Mouse (Mus musculus) megakaryocyte, embryonic 14.5 days (primary cell): Measurements from ENCODE around the gene Plet1. TPM values are rescaled to one million over a fixed set of nuclear protein-coding genes. Genes with fewer than 3 reads are reported as not detected.
A peak's percentile ranks its signal among the peaks of the same experiment; 100 is the strongest.

Source experiments
- H3K27me3 ChIP-seq: replicated peaks from 2 replicates; pipeline ENCODE3; 2012; ENCODE audit warnings: inconsistent platforms
- H3K36me3 ChIP-seq: replicated peaks from 2 replicates; pipeline ENCODE3; 2012; ENCODE audit warnings: low read length, inconsistent platforms, mixed read lengths
- H3K4me1 ChIP-seq: 2 replicates; pipeline ENCODE4 v1.6.1; 2012; ENCODE audit warnings: inconsistent platforms
- H3K4me3 ChIP-seq: replicated peaks from 2 replicates; pipeline ENCODE3; 2012; ENCODE audit warnings: moderate library complexity, mild to moderate bottlenecking, inconsistent platforms
- H3K9me3 ChIP-seq: 2 replicates; pipeline ENCODE4 v1.6.1; 2012; ENCODE audit warnings: inconsistent platforms
- FLI1 ChIP-seq: IDR thresholded peaks from 2 replicates; pipeline ENCODE4 v1.6.1; 2012; ENCODE audit warnings: low read length, inconsistent platforms, mixed read lengths
- GATA1 ChIP-seq: IDR thresholded peaks from 3 replicates; pipeline ENCODE4 v1.6.1; 2012; ENCODE audit warnings: mixed read lengths, low read length, inconsistent platforms, borderline replicate concordance
- polyA plus RNA-seq: library from polyadenylated mRNA; stranded (reverse); fragments of >175 nt; gene quantifications from 2 replicates; pipeline ENCODE4 v1.2.3, GENCODE M21; 2012; ENCODE audit warnings: low replicate concordance; ENCODE audit not compliant: insufficient read depth

Plet1 gene
- polyA plus RNA-seq, 1 experiment = not detected

- Histone ChIP-seq H3K4me3 (peak overlapping the region; percentile 38), H3K27me3 (no peaks in the 10 kb centered on the region), H3K36me3 (no peaks in the 10 kb centered on the region), H3K4me1 (peaks cover 5% of the 10 kb centered on the region; the same call in 1 of the 2 replicates), H3K9me3 (no peaks in the 10 kb centered on the region)
- TF ChIP-seq FLI1 (no peak), GATA1 (no peak)
Measured at GRCm38 (mm10) chr9:50547859-50548478, 53.6 kb downstream of the Plet1 start.

- H3K4me1 ChIP-seq = peaks cover 5% of the 10 kb centered on the region; the same call in 1 of the 2 replicates
- no peaks in the 10 kb centered on the region for H3K9me3 ChIP-seq
- no peaks in the 10 kb centered on the region for H3K27me3 ChIP-seq
- TF ChIP-seq GATA1 (no peak), FLI1 (no peak)
- H3K36me3 ChIP-seq = no peaks in the 10 kb centered on the region
- no peak overlapping the region for H3K4me3 ChIP-seq
Measured at GRCm38 (mm10) chr9:50548936-50549335, 54.6 kb downstream of the Plet1 start.

GRCm38 (mm10) chr9:50552206-50552605 is 57.9 kb downstream of the Plet1 start:
- H3K36me3 ChIP-seq = no peaks in the 10 kb centered on the region
- H3K9me3 ChIP-seq = no peaks in the 10 kb centered on the region
- TF ChIP-seq GATA1 = no peak
- H3K27me3 ChIP-seq = no peaks in the 10 kb centered on the region
- H3K4me1 ChIP-seq = peaks cover 13% of the 10 kb centered on the region
- H3K4me3 ChIP-seq = no peak overlapping the region

GRCm38 (mm10) chr9:50553547-50553946 is 59.2 kb downstream of the Plet1 start:
- Histone ChIP-seq H3K4me3 (no peak overlapping the region), H3K36me3 (no peaks in the 10 kb centered on the region), H3K9me3 (no peaks in the 10 kb centered on the region), H3K27me3 (no peaks in the 10 kb centered on the region), H3K4me1 (peaks cover 9% of the 10 kb centered on the region)
- TF ChIP-seq GATA1 (no peak), FLI1 (no peak)

- H3K27me3 ChIP-seq = no peaks in the 10 kb centered on the region
- H3K9me3 ChIP-seq = no peaks in the 10 kb centered on the region
- no peak for TF ChIP-seq GATA1
- no peak for TF ChIP-seq FLI1
- H3K4me1 ChIP-seq = peaks cover 9% of the 10 kb centered on the region
- H3K36me3 ChIP-seq = no peaks in the 10 kb centered on the region
- H3K4me3 ChIP-seq = peak within 1 kb of the TSS; percentile 84
Measured at GRCm38 (mm10) chr9:50554241-50555093, 60.1 kb downstream of the Plet1 start, which contains the start of gene Il18. Il18 (plus strand) TSS chr9:50554827.

GRCm38 (mm10) chr9:50555094-50555446 is 60.7 kb downstream of the Plet1 start, which contains the start of gene Bco2:
Bco2 (minus strand) TSS chr9:50555181.
- H3K4me1 ChIP-seq = peaks cover 9% of the 10 kb centered on the region
- no peaks in the 10 kb centered on the region for H3K36me3 ChIP-seq
- TF ChIP-seq GATA1 (no peak), FLI1 (no peak)
- H3K4me3 ChIP-seq = peak within 1 kb of the TSS; percentile 84
- H3K27me3 ChIP-seq = no peaks in the 10 kb centered on the region
- no peaks in the 10 kb centered on the region for H3K9me3 ChIP-seq

Other genes with a start within 250 kb of the Plet1 start
- gene Rpl10-ps3, start 149.6 kb upstream of the Plet1 start, polyA plus RNA-seq = 40.3 TPM in 1 of 2 replicates, not detected in the other
- 15.7 TPM in 1 of 2 replicates, not detected in the other for gene Pts, start 34.2 kb downstream of the Plet1 start, polyA plus RNA-seq
- 2.0 TPM in 1 of 2 replicates, not detected in the other for gene Il18, start 60.3 kb downstream of the Plet1 start, polyA plus RNA-seq
- gene Bco2, start 60.7 kb downstream of the Plet1 start, polyA plus RNA-seq = 0.09 TPM in 1 of 2 replicates, not detected in the other
- gene Tex12, start 66.8 kb downstream of the Plet1 start, polyA plus RNA-seq = not detected in 2 replicates
- 6.3 and 16.9 TPM in 2 replicates for gene Sdhd, start 109.3 kb downstream of the Plet1 start, polyA plus RNA-seq
- 8.5 and 23.8 TPM in 2 replicates for gene Timm8b, start 109.4 kb downstream of the Plet1 start, polyA plus RNA-seq
- gene Pih1d2, start 122.8 kb downstream of the Plet1 start, polyA plus RNA-seq = 0.19 TPM in 1 of 2 replicates, not detected in the other
- 2.9 and 3.9 TPM in 2 replicates for gene Nkapd1, start 122.9 kb downstream of the Plet1 start, polyA plus RNA-seq
- gene Dlat, start 165.3 kb downstream of the Plet1 start, polyA plus RNA-seq = 10.9 and 18.4 TPM in 2 replicates
- not detected in 2 replicates for gene Dixdc1, start 245.0 kb downstream of the Plet1 start, polyA plus RNA-seq